Mouse (Mus musculus): Measurements from ENCODE around the gene Sec24a.
"Not testable (repeated sequence)": the region's sequence is repeated elsewhere in the genome, so short reads cannot be mapped to it uniquely, and the experiment has no call there.

Gene Sec24a

DNA sequence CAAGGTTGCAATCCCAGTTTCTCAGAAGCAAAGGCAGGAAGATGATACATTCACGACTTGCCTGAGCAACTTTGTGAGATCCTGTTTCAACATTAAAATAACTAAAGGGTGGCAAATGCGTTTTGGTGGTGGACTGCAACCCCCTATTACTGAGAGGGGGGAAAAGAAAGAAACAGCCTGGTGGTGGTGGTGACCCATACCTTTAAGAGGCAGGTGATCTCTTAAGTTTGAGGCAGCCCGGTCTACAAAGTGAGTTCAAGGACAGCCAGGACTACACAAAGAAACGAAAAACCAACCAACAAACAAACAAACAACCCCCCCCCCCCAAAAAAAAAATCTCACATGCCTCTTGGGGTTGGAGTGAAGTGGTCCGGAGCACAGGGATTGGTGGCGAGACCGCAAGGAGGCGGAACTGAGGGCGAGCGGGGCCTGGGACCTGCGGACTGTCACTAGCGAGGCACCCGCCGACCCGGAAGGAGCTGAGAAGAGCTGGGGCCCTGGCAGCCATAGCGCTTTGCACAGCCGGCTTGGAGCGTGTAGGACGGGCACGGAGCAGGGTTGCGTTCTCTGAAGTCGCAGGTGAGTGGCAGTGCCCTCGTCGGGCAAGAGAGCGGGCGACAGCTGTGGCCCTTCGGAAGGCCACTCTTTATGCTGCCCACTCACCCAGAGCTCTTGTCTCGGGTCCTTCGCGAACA, at the start of gene Sec24a, which contains the start of gene Sar1b:
Gene Sec24a (minus strand): TSS at position 422 of the 695 bp plus-strand sequence.
Gene Sar1b (plus strand): TSS at position 475 of the 695 bp plus-strand sequence.
- DNase-seq, result peak; percentile 73

DNA sequence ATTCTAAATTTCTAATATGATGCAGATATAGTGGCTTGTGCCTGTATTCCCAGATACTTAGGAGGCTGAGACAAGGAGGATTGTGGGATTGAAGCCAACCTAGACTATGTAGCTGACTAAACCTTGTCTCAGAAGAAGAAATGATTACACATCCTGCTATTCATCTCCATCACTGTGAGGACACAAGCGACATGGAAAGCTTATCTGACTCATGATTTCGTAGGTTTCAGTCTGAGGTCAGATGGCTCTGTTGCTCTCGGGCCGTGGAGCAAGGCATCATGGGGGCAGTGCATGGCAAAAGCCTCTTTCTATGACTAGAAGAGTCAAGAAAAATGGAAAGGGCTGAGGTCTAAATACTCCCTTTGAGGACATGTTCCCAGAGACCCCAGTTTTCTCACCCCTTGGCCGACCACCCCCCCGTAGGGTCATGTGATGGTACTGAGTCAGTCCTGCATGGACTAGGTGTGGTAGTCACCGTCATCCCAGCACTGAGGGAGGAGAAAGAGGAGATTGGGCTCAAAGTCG, 48.6 kb upstream of the Sec24a start:
- no peak for DNase-seq

GRCm38 (mm10) chr11:51811230-51811629, 47.8 kb upstream of the Sec24a start:
- no peak for DNase-seq

DNA sequence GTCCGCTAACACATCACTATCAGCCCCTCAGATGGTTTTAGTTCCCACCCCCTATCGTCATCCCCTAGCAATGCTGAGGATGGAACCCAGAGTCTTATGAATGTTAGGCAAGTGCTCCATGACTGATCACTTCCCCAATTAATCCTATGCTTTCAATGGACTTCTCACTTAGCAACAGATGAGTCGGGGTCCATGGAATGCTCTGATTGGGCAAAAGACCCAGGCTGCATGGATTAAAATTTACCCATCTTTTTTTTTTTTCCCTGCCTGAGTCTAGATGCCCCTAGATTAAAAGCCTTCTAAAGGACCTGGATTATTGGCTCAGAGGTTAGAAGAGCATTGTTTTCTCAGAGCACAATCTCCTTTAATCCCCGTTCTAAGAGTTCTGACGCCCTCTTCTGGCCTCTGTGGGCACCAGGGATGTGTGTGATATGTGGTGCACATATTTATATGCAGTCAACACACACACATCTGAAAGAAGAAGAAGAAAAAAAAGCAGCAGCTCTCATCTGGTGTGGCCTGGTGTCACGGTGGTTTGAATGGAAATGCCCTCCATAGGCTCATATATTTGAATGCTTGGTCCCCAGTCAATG, 46.3 kb upstream of the Sec24a start:
- DNase-seq, result no peak

DNA sequence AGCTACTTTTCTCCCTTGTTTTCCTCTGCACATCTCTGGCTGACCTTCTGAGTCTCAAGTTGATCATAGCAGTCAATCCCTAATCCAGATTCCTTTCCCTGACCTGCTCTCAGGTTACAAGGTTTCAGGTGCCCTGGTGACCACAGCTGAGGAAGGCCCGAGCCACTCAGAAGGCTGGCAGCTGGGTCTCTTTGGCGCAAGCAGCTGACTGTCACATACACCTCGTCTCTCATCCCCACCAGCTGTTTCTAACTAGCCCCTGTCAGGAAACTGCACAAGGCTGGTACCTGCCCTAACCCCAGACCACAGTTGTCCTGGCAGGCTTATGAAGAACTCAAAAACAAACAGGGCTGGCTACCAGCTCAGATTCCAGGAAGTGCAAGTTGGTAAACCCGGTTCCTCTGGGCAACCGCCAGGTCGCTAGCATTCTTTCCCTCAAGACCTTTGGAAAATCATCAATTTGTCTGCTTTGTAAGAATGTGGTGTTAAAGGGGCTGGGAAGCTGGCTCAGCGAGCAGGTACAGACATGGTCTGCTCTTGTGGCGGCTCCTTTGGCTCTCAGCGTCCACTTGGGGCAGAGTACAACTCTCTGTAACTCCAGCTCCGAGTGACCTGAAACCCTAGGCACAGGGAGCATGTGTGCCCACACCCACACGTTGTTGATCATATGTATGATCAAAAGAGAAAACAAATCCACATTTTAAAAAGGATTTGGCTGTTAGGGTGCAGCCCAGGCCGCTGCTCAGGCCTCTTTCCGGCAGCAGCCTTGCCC, 43.9 kb upstream of the Sec24a start:
- no peak for DNase-seq

DNA sequence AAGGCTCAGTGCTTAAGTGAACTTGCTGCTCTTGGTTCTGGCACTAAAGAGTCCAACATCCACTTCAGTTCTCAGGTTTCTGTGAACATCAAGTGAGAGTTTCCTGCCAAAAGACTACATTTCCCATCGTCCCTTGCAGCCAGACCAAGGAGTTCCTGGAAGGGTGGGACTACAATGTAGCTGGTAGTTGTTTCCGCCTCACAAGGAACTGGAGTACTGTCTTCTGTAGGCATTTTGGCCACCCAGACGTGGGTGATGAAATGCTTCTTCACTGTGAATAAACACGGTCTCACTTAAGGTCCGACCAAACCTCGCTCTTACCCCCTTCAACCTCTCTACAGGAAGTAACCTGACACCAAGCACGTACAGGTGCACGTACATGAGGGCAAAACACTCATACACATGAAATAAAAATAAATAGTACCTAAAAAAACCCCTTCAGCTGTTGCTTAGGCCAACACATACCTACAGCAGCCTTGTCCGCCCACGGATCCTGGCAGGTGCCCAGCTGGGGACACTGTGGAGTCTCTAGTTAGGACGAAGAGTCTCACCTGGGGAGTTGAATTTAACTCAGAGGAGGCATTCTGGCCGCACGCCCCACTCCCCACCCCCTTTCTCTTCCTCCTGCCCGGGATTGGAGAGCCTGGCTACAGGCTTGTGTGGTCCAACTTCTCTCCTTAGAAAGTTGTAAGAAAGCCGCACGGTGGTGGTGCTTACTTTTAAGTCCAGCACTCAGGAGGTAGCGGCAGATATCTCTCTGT, 42.0 kb upstream of the Sec24a start:
- DNase-seq, result peak; percentile 84

- DNase-seq, result peak; percentile 45
These were observed 37.3 kb upstream of the Sec24a start for GRCm38 (mm10) chr11:51800634-51801325.

DNA sequence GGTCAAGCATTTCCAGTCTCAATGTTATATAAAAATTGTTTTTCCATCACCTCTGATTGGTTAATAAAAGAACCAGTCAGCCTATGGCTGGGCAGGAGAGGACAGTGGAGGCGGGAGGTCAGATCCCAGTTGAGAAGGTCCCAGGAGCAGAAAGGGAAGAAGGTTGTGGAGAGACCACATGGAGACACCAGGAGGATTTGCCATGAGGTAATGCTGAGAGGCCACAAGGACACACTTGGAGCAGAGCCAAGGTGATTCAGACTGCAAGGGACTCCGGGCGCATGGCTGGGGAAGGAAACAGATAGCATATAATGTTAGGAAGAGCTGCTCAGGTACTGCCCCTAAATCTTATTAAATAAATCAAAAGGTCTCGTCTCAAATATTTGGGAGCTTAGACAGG, 32.8 kb upstream of the Sec24a start:
- DNase-seq, result no peak

DNA sequence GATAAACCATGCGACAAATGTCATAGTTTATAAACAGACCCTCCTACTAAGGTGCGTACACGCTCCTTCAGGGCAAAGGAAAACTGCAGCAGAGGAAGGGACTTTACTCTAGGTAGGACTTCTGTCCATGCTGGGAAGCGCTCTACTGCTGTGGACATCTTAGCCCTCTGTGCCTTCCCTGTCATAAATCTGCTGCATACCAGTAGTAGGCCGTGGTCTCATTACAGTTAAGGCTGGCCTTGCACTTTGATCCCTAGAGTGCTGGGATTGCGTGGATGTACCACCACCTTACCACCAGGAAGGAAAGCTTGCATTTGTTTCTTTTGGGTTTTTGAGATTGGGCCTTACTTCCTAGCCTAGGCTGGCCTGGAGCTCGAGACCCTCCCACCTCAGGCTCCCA, 27.2 kb upstream of the Sec24a start:
- no peak for DNase-seq

DNA sequence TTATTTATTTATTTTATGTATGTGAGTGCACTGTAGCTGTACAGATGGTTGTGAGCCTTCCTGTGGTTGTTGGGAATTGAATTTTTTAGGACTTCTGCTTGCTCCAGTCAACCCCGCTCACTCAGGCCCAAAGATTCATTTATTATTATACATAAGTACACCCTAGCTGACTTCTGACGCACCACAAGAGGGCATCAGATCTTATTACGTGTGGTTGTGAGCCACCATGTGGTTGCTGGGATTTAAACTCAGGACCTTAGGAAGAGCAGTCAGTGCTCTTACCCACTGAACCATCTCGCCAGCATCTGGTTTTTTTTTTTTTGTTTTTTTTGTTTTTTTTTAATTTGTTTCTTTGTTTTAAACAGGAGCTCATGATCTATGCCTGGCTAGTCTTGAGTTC, 26.3 kb upstream of the Sec24a start:
- not testable (repeated sequence) for DNase-seq

- no peak for DNase-seq
These were observed 22.5 kb upstream of the Sec24a start for GRCm38 (mm10) chr11:51785926-51786325.

DNA sequence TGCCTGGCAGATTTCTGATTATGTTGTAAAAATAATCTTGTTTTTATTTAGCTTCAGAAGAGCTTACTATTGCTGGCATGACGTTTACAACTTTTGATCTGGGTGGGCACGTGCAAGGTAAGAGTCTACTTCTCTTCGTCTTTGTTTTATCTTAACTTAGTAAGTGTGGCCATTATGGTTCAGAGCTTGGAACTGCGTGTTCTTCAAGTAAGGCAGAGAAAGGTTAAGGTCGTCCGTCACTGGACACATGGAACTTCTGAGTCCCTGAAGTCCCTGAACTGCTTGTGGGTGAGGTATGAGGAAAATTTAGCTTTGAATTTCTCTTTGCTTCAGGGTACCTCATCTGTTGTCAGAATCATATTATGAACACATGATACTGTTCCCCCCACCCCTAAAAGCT, 19.3 kb upstream of the Sec24a start:
- DNase-seq, result no peak

DNA sequence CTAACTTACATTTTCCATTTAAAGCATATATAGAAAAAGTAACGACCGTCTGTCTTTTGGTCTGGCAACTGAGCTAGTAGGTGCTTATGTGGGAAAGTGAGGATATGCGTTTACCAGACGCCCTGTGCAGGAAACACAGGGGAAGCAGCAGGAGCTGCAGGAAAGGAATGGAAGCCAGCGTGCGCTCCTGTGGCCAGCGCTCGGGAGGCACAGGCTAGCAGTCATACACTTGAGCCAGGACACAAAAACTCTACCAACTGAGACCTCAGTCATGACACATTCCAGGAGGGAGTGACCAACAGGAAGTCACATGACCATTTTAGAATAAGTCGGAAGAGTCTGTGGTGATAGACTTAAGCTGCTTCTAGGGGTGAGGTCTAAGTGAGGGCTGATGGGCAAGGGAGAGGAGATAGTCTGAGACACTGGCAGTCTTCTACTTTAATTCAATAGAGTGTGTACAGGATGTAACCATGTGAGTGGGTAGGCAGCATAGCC, 17.4 kb upstream of the Sec24a start:
- DNase-seq, result no peak

- no peak for DNase-seq
These were observed 14.0 kb upstream of the Sec24a start for GRCm38 (mm10) chr11:51777478-51777877.

- no peak for DNase-seq
These were observed 12.1 kb upstream of the Sec24a start for GRCm38 (mm10) chr11:51775507-51775906.

DNA sequence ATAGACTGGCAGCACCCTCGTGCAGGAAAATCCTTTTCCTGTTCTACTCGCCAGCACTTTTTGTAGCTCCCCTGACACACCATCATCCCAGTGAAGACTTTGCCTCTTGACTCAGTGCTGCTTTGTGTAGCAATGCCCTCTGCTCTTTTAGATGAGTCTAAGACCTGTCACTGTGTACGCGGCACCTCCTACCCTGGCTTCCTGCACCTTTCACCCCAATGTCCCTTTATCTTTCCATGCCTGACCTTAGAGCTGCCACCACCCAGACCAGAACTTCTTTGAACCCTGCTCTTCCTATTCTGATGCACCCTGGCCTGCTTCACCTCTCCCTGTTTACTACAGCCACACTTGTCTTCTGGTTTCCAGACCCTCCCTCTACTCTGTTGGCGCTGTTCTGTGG, 4.9 kb upstream of the Sec24a start:
- no peak for DNase-seq

GRCm38 (mm10) chr11:51767579-51768220, 4.3 kb upstream of the Sec24a start:
- DNase-seq, result no peak

GRCm38 (mm10) chr11:51764816-51765215, 1.4 kb upstream of the Sec24a start:
- DNase-seq, result no peak

- no peak for DNase-seq
These were observed 521 bp upstream of the Sec24a start for GRCm38 (mm10) chr11:51763955-51764354.

GRCm38 (mm10) chr11:51761241-51761640, 2.2 kb downstream of the Sec24a start:
- DNase-seq, result no peak

DNA sequence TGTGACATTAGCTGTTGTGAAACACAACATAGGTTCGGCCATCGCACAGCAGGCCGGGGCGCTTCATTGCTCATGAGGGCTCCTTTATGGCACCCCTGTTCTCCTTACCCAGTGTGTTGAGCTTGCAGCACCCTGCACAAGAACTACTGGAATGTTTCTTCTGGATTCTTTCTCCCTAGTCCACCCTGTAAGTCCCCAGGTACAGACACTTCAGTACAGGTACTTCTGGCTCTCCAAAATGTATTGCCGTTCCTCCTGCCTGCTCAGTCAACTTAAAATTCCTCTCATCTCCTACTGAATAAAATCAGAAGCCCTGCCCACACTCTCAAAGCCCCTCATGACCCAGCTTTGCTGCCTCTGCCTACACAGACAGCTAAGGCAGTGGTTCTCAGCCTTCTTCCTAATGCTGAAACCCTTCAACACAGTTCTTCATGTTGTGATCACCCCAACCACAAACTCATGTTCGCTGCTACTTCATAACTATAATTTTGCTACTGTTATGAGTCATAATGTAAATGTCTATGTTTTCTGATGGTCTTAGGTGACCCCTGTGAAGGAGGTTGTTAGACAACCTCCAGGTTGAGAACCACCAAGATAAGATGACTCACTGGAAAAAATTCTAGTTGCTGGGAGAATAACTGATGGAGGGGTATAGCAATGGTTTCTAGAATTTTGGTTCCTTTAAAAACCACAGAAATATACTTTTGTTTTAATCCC, 3.3 kb downstream of the Sec24a start:
- DNase-seq, result no peak

Measured in layer of hippocampus, adult 9-11 months (tissue).